Mouse (Mus musculus): Measurements from ENCODE around the gene Ctsj. TPM values are rescaled to one million over a fixed set of nuclear protein-coding genes. Genes with fewer than 3 reads are reported as not detected.

Gene Ctsj
- polyA plus RNA-seq (2015; fragmentation: Illumina TruSeq; extraction: RNeasy Lipid Tissue Mini Kit (QIAGEN cat#74804); ENCODE audit: insufficient read depth, low replicate concordance), result not detected

DNA sequence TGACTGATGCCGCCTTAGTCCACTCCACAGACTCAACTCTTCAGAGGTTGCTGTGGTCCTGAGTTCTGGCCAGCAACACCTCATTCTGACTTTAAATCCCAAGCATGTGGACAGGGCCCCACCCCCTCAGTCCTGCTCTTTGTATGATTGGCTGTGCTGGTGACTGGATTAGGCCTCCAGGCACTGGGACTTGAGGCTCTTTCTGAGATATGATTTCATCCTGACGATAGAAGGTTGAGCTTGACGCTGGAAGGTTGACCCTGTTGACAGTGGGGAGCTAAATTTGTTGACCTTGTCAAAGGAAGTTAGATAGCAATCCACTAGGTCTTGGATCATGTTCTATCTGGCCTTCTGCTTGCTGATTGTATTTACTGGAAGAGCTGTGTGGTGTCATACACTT lies at the start of gene Ctsj:
Ctsj (minus strand) TSS at position 101 of the 400 bp plus-strand sequence.

DNA sequence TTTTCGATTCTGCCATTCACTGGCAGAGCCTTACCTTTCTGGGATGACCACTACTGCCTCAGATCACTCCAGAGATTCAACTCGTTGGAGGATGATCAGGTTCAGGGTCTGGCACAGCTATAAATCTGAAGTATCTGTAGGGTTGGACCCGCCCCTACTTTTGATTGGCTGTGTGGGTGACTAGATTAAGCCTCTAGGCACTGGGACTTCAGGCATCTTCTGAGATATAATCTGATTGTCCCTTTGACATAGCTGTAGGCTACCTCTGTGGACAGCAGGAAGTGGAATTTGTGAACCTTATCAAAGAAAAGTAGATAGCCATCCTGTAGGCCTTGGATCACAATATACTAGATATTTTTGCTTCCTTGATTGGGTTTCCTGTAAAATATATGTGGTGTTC lies 34.8 kb upstream of the Ctsj start, which contains the start of gene Ctsq:
Ctsq (minus strand) TSS at position 101 of the 400 bp plus-strand sequence.

Other genes starting within 250 kb of the Ctsj start
- not detected for gene BC051665, start 219.6 kb downstream of the Ctsj start, polyA plus RNA-seq (2015; fragmentation: Illumina TruSeq; extraction: RNeasy Lipid Tissue Mini Kit (QIAGEN cat#74804); ENCODE audit: insufficient read depth, low replicate concordance)
- gene Ctsll3, start 203.1 kb downstream of the Ctsj start, polyA plus RNA-seq (2015; fragmentation: Illumina TruSeq; extraction: RNeasy Lipid Tissue Mini Kit (QIAGEN cat#74804); ENCODE audit: insufficient read depth, low replicate concordance), result not detected
- 9.9 TPM for gene 4930486L24Rik, start 141.5 kb downstream of the Ctsj start, polyA plus RNA-seq (2015; fragmentation: Illumina TruSeq; extraction: RNeasy Lipid Tissue Mini Kit (QIAGEN cat#74804); ENCODE audit: insufficient read depth, low replicate concordance)
- gene Gm49392, start 109.1 kb downstream of the Ctsj start, polyA plus RNA-seq (2015; fragmentation: Illumina TruSeq; extraction: RNeasy Lipid Tissue Mini Kit (QIAGEN cat#74804); ENCODE audit: insufficient read depth, low replicate concordance), result not detected
- 24.1 TPM for gene Ctla2b, start 108.5 kb downstream of the Ctsj start, polyA plus RNA-seq (2015; fragmentation: Illumina TruSeq; extraction: RNeasy Lipid Tissue Mini Kit (QIAGEN cat#74804); ENCODE audit: insufficient read depth, low replicate concordance)
- gene Tpbpb, start 101.1 kb downstream of the Ctsj start, polyA plus RNA-seq (2015; fragmentation: Illumina TruSeq; extraction: RNeasy Lipid Tissue Mini Kit (QIAGEN cat#74804); ENCODE audit: insufficient read depth, low replicate concordance), result not detected
- 4.1 TPM for gene Gm49393, start 70.4 kb downstream of the Ctsj start, polyA plus RNA-seq (2015; fragmentation: Illumina TruSeq; extraction: RNeasy Lipid Tissue Mini Kit (QIAGEN cat#74804); ENCODE audit: insufficient read depth, low replicate concordance)
- 23.0 TPM for gene Gm49391, start 69.4 kb downstream of the Ctsj start, polyA plus RNA-seq (2015; fragmentation: Illumina TruSeq; extraction: RNeasy Lipid Tissue Mini Kit (QIAGEN cat#74804); ENCODE audit: insufficient read depth, low replicate concordance)
- 181 TPM for gene Ctla2a, start 69.3 kb downstream of the Ctsj start, polyA plus RNA-seq (2015; fragmentation: Illumina TruSeq; extraction: RNeasy Lipid Tissue Mini Kit (QIAGEN cat#74804); ENCODE audit: insufficient read depth, low replicate concordance)
- gene Tpbpa, start 64.0 kb downstream of the Ctsj start, polyA plus RNA-seq (2015; fragmentation: Illumina TruSeq; extraction: RNeasy Lipid Tissue Mini Kit (QIAGEN cat#74804); ENCODE audit: insufficient read depth, low replicate concordance), result not detected
- not detected for gene Ctsq, start 34.7 kb upstream of the Ctsj start, polyA plus RNA-seq (2015; fragmentation: Illumina TruSeq; extraction: RNeasy Lipid Tissue Mini Kit (QIAGEN cat#74804); ENCODE audit: insufficient read depth, low replicate concordance)
- gene Ctsr, start 158.3 kb upstream of the Ctsj start, polyA plus RNA-seq (2015; fragmentation: Illumina TruSeq; extraction: RNeasy Lipid Tissue Mini Kit (QIAGEN cat#74804); ENCODE audit: insufficient read depth, low replicate concordance), result not detected
- gene Cts6, start 197.5 kb upstream of the Ctsj start, polyA plus RNA-seq (2015; fragmentation: Illumina TruSeq; extraction: RNeasy Lipid Tissue Mini Kit (QIAGEN cat#74804); ENCODE audit: insufficient read depth, low replicate concordance), result not detected
- not detected for gene Cts8, start 249.4 kb upstream of the Ctsj start, polyA plus RNA-seq (2015; fragmentation: Illumina TruSeq; extraction: RNeasy Lipid Tissue Mini Kit (QIAGEN cat#74804); ENCODE audit: insufficient read depth, low replicate concordance)